Mouse (Mus musculus): Measurements from ENCODE around the gene Shf.

DNA sequence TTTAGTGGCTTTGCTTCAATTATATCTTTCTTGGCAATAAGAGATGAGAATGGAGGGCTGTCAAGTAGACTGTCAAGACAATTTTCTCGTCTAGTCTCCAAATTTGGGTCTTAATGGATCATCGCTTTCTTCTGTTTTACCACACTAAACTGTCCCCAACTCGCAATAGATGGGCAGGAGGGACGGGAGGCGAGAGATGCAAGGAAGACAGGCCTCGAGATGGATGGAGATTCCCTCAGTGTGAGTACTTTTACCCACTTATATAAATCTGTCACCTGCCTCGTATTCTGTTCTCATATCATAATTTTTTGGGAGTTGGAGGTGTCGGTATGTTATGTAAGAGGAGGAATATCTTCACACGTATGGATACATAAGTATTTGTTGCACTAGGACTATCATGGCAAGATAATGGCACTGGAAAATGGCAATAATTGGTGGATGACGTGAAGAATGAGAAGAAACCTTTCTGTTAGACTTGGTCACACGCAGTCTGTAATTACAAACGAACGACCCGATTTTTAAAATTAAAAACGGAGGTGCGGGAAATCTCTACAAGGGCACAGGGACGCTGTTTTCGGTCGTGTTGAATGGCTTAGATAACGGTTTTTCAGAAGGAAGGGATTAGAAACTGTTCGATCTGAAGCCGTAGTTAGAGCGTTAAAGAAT is 5.8 kb upstream of the Shf start:
- no peak for TF ChIP-seq POLR2A (IDR thresholded peaks at IDR 0.05; ENCODE audit: insufficient read depth, low read depth, low read length)
- no peak for TF ChIP-seq CTCF (IDR thresholded peaks at IDR 0.05; ENCODE audit: insufficient read depth, low read depth, low read length)

Measured in olfactory bulb, adult 2 months (tissue).